Mouse (Mus musculus) heart, embryonic 14.5 days (tissue): ENCODE measurements at regions not wholly inside any gene's neighbourhood (a gene's known extent, or its start where the extent isn't known, plus 50 kb on each side); places are given as distances from the start of the nearest gene placed in this dataset.

Experiments
- ATAC-seq: fragments of 200-750 bp; cut with Nextera tagmentation; 2 replicates; pipeline ENCODE4 v1.8.0; 2017; ENCODE audit warnings: low read depth, moderate TSS enrichment; ENCODE audit not compliant: insufficient number of reproducible peaks, insufficient read depth, low FRiP score
- H3K27ac ChIP-seq, 2 experiments: fragments of 200-500 bp in 1 of 2; fragments of 300-500 bp in 1 of 2; sonication (generic) in 1 of 2; replicated peaks in 1 of 2; 2 replicates each; pipeline ENCODE4 v1.5.1; 2012 to 2014; ENCODE audit warnings: low read depth in 2 of 2, low read length in 2 of 2, control low read depth in 1 of 2, mild to moderate bottlenecking in 1 of 2, mixed read lengths in 1 of 2; ENCODE audit not compliant: control insufficient read depth in 1 of 2, insufficient read depth in 1 of 2
- H3K27me3 ChIP-seq: fragments of 300-500 bp; sonication (generic); 2 replicates; pipeline ENCODE4 v1.6.1; 2014; ENCODE audit warnings: mild to moderate bottlenecking, low read length, control low read depth; ENCODE audit not compliant: control insufficient read depth, insufficient read depth
- H3K36me3 ChIP-seq: fragments of 300-500 bp; sonication (generic); 2 replicates; pipeline ENCODE4 v1.6.1; 2014; ENCODE audit warnings: mild to moderate bottlenecking, control low read depth, low read length, mixed read lengths; ENCODE audit not compliant: control insufficient read depth, insufficient read depth
- H3K4me1 ChIP-seq, 2 experiments: fragments of 200-500 bp in 1 of 2; fragments of 300-500 bp in 1 of 2; sonication (generic) in 1 of 2; 2 replicates each; pipeline ENCODE4 v1.6.1; 2012 to 2014; ENCODE audit warnings: low read length in 2 of 2, control low read depth in 1 of 2, mixed read lengths in 1 of 2; ENCODE audit not compliant: control insufficient read depth in 2 of 2, insufficient read depth in 2 of 2
- H3K4me2 ChIP-seq: fragments of 300-500 bp; sonication (generic); 2 replicates; pipeline ENCODE4 v1.6.1; 2014; ENCODE audit warnings: mild to moderate bottlenecking, low read length
- H3K4me3 ChIP-seq, 2 experiments: fragments of 200-500 bp in 1 of 2; fragments of 300-500 bp in 1 of 2; sonication (generic) in 1 of 2; 2 replicates each; pipeline ENCODE4 v1.5.1; 2012 to 2014; ENCODE audit warnings: low read length in 2 of 2, mild to moderate bottlenecking in 2 of 2, control low read depth in 1 of 2, low read depth in 1 of 2, moderate library complexity in 1 of 2; ENCODE audit not compliant: control insufficient read depth in 1 of 2, insufficient read depth in 1 of 2
- H3K9ac ChIP-seq: fragments of 300-500 bp; sonication (generic); 2 replicates; pipeline ENCODE4 v1.6.1; 2014; ENCODE audit warnings: mild to moderate bottlenecking, low read length
- H3K9me3 ChIP-seq: fragments of 300-500 bp; sonication (generic); 2 replicates; pipeline ENCODE4 v1.6.1; 2016; ENCODE audit warnings: low read length, control low read depth; ENCODE audit not compliant: control insufficient read depth
- WGBS: fragments of 180-500 bp; shearing (Covaris S2); extraction: QIAGEN DNeasy Blood & Tissue Kit; methylation state at CpG from one replicate; pipeline ENCODE4 v1.1.7; 2014; 5-methylcytosine and 5-hydroxymethylcytosine counted together

DNA sequence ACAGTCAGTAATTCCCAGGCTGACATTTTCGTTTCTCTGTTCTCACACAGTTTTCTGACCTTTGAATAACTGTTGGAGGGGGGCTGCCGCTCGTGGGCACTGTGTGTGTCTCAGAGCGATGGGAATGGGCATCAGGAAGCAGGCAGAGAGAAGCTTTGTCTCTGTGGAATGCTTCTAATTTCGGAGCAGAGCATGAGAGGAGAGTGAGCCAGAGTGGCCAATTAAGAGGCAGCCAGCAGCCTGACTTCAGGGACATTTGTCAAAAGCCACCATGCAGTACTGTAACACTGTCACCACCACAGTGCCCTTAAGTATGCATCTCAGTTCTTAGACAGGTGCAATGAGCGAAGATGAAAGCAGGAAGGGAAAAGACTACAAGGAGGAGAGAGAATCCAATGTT, 592.1 kb downstream of the Dcdc2c start:
- ATAC-seq: no peak

DNA sequence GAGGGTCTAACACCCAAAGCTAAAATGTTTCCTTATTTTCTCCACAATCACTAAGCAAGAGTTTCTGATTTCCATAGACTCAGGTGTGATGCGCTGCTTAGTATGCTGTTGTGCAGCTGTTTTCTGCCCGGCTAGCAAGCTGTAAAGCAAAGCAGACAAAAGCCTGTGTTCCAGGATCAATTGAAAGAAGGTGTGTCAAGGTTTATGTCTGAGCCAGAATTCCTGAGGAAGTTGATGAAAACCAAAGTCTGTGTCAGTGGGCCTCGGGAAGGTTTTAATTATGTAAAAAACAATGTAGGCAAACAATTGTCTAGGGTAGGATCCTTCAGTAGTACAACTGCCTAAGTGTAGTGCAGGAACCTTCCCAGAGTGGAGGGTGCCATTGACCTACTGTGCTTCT, 604.6 kb downstream of the Dcdc2c start:
- no peaks in the 10 kb centered on the region for H3K36me3 ChIP-seq
- 68% methylated on average over 3 of the region's 3 CpGs for WGBS
- H3K9me3 ChIP-seq: no peaks in the 10 kb centered on the region
- H3K4me1 ChIP-seq: peaks cover 0 to 4% of the 10 kb centered on the region in 2 experiments; a peak in 1 of 4 replicates
- no peak overlapping the region for H3K27ac ChIP-seq
- no peak overlapping the region for H3K4me3 ChIP-seq
- H3K4me2 ChIP-seq: no peak overlapping the region
- ATAC-seq: no peak
- H3K9ac ChIP-seq: no peak overlapping the region
- H3K27me3 ChIP-seq: no peaks in the 10 kb centered on the region

More for the DNA sequence above, 592.1 kb downstream of the Dcdc2c start:
- H3K4me1 ChIP-seq: 0 out of 4 replicates have a peak, but pooled peaks cover 0 to 6% of the 10 kb centered on the region in 2 experiments
- H3K36me3 ChIP-seq: no peaks in the 10 kb centered on the region
- WGBS: 21% methylated on average over 6 of the region's 6 CpGs
- H3K9me3 ChIP-seq: no peaks in the 10 kb centered on the region
- no peaks in the 10 kb centered on the region for H3K27me3 ChIP-seq
- peak overlapping the region; percentile 29 to 32; a peak in 2 of 4 replicates for H3K27ac ChIP-seq
- peak overlapping the region; percentile 50 for H3K4me2 ChIP-seq
- H3K9ac ChIP-seq: no peak overlapping the region
- H3K4me3 ChIP-seq: no peak overlapping the region

DNA sequence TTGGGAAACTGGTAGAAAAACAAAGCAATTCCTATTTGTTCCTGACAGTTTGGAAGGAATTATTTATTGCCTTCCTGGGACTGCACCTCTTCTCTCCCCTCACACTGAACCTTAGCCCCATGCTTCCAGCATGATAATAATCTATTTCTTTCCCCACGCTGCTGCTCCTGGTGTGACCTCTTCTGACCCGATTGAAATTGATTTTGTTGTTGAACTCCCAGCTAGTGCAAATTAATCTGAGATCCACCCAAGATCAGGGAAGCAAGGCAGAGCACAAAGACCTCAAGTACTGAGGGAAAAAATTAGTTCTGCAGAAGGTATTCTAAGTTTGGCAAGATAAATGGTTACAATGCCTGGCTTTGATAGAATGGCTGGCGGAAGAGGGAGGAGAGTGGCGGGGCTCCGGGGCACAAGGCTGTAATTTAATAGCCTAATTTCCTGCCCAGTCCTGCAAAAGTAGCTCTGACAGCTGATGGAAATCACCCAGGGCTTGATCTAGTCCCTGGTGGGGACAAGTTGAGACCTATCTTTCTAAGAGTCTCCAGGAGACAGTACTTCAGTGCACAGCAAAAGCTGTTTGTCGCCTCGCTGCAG, 604.6 kb upstream of the Sox11 start:
- no peaks in the 10 kb centered on the region for H3K27me3 ChIP-seq
- no peak overlapping the region for H3K9ac ChIP-seq
- no peaks in the 10 kb centered on the region for H3K36me3 ChIP-seq
- no peak for ATAC-seq
- WGBS: 58% methylated on average over 7 of the region's 7 CpGs
- H3K4me3 ChIP-seq: no peak overlapping the region
- H3K27ac ChIP-seq: no peak overlapping the region
- no peak overlapping the region for H3K4me2 ChIP-seq
- no peaks in the 10 kb centered on the region for H3K9me3 ChIP-seq
- H3K4me1 ChIP-seq: peaks cover 0 to 4% of the 10 kb centered on the region in 2 experiments; a peak in 1 of 4 replicates

- Histone ChIP-seq H3K27me3 (no peaks in the 10 kb centered on the region), H3K4me3 (no peak overlapping the region), H3K9ac (no peak overlapping the region), H3K4me2 (no peak overlapping the region), H3K27ac (no peak overlapping the region), H3K4me1 (peaks cover 0 to 4% of the 10 kb centered on the region in 2 experiments; a peak in 1 of 4 replicates), H3K36me3 (no peaks in the 10 kb centered on the region), H3K9me3 (no peaks in the 10 kb centered on the region)
- WGBS: 60% methylated on average over 2 of the region's 2 CpGs
- ATAC-seq: no peak
Observed at GRCm38 (mm10) chr12:27945411-27945810, 603.0 kb upstream of the Sox11 start.

DNA sequence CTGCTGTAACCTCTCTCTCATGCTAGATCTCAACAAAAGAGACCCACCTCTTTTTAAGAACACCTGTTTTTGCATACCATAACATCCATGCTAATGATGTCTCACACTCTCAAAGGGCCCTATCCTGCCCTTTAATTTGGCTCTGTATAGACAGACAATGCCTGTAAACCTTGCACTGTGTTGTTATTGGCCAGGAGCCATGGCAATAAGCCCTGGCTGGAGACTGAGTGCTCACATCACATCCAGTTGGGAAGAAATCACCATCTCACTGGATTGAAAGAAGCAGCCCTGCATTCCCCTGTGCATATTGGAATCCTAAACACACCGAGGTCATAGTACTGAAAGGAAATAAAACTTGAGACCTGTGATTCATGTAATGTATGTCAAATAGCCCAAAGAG, 598.7 kb upstream of the Sox11 start:
- Histone ChIP-seq H3K4me2 (no peak overlapping the region), H3K4me1 (no peaks in the 10 kb centered on the region), H3K4me3 (no peak overlapping the region), H3K9ac (no peak overlapping the region), H3K9me3 (no peaks in the 10 kb centered on the region), H3K27ac (no peak overlapping the region), H3K36me3 (no peaks in the 10 kb centered on the region), H3K27me3 (no peaks in the 10 kb centered on the region)
- WGBS: 53% methylated on average over 1 of the region's 1 CpGs
- no peak for ATAC-seq

DNA sequence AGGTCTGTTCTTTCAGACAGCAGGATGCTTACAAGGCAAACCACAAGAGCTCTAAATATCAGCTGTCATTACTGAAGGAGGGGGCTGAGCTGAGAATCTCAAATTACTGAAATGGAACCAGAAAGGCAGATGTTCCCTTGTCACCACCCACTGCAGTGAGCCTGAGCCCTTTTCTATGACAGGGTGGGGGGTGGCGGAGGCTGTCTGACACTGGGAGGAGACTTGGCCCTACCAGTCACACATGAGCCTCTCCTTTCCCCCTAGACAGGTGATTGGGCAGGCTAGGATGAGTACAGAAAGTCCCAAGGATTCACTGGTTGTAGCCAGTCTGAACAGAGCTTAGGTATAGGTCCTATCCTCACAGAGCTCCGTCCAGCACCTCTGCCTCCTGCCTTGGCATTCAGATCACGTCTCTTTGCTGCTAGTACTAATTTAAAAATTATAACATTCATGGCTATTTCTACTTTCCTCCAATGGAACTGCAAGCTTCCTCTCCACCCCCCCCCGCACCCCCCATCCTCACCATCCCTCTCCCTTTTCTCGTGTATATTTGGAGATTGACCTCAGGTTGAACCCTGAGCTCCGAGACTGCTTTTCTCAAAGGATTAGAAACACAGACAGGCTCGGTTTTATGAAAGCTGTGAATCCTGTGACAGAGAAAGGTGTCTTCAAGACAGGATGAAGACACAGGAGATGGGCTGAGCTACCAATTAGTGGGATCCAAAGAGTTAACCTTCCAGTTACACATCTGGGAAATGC, 590.2 kb upstream of the Sox11 start:
- Histone ChIP-seq H3K9ac (no peak overlapping the region), H3K36me3 (no peaks in the 10 kb centered on the region), H3K4me2 (no peak overlapping the region), H3K27ac (no peak overlapping the region), H3K9me3 (no peaks in the 10 kb centered on the region), H3K4me1 (peaks cover 11 to 30% of the 10 kb centered on the region in 2 experiments), H3K4me3 (no peak overlapping the region), H3K27me3 (no peaks in the 10 kb centered on the region)
- no peak for ATAC-seq
- 34% methylated on average over 7 of the region's 7 CpGs for WGBS

- 56% methylated on average over 11 of the region's 11 CpGs for WGBS
- H3K27ac ChIP-seq: no peak overlapping the region
- H3K27me3 ChIP-seq: no peaks in the 10 kb centered on the region
- H3K9ac ChIP-seq: no peak overlapping the region
- H3K4me1 ChIP-seq: peaks cover 11 to 28% of the 10 kb centered on the region in 2 experiments
- H3K36me3 ChIP-seq: no peaks in the 10 kb centered on the region
- no peak for ATAC-seq
- H3K4me2 ChIP-seq: no peak overlapping the region
- H3K4me3 ChIP-seq: no peak overlapping the region
- H3K9me3 ChIP-seq: no peaks in the 10 kb centered on the region
Observed at GRCm38 (mm10) chr12:27928366-27928963, 586.1 kb upstream of the Sox11 start.
